Mouse (Mus musculus) thymus, postnatal 25 days (tissue): ENCODE measurements around the gene Ube2d2b.

ENCODE experiments used
- DNase-seq: peaks from one replicate; pipeline ENCODE4 v3.0.0; 2022

The Ube2d2b gene

GRCm38 (mm10) chr5:107855546-107855945 is 25.6 kb downstream of the Ube2d2b start:
- no peak for DNase-seq

GRCm38 (mm10) chr5:107858963-107859362 is 29.1 kb downstream of the Ube2d2b start:
- DNase-seq = peak; percentile 19

- no peak for DNase-seq
Observed at GRCm38 (mm10) chr5:107863971-107864370, 34.1 kb downstream of the Ube2d2b start.

- no peak for DNase-seq
Observed at GRCm38 (mm10) chr5:107866127-107867126, 36.5 kb downstream of the Ube2d2b start.

GRCm38 (mm10) chr5:107867970-107868904 is 38.3 kb downstream of the Ube2d2b start:
- DNase-seq = peak; percentile 64

GRCm38 (mm10) chr5:107868905-107869424 is 39.1 kb downstream of the Ube2d2b start:
- DNase-seq = peak; percentile 68

GRCm38 (mm10) chr5:107869701-107870100 is 39.8 kb downstream of the Ube2d2b start:
- no peak for DNase-seq

- no peak for DNase-seq
Observed at GRCm38 (mm10) chr5:107873330-107873729, 43.4 kb downstream of the Ube2d2b start.

GRCm38 (mm10) chr5:107873886-107874302 is 44.0 kb downstream of the Ube2d2b start:
- no peak for DNase-seq

- DNase-seq = no peak
Observed at GRCm38 (mm10) chr5:107874561-107875260, 44.8 kb downstream of the Ube2d2b start, which contains the start of gene Evi5. Gene Evi5 (minus strand): TSS chr5:107875107.

- no peak for DNase-seq
Observed at GRCm38 (mm10) chr5:107875261-107875611, 45.3 kb downstream of the Ube2d2b start.

GRCm38 (mm10) chr5:107877053-107877452 is 47.2 kb downstream of the Ube2d2b start:
- no peak for DNase-seq

GRCm38 (mm10) chr5:107880710-107881109 is 50.8 kb downstream of the Ube2d2b start:
- DNase-seq = no peak
